Mouse (Mus musculus) midbrain, postnatal 0 days (tissue): Measurements from ENCODE around the gene Frat2. TPM values are rescaled to one million over a fixed set of nuclear protein-coding genes. Genes with fewer than 3 reads are reported as not detected.

Experiments used
- ATAC-seq: fragments of 200-750 bp; cut with Nextera tagmentation; 2 replicates; pipeline ENCODE4 v1.8.0; 2017; ENCODE audit warnings: moderate number of reproducible peaks, mild to moderate bottlenecking, moderate TSS enrichment, moderate library complexity; ENCODE audit not compliant: low FRiP score
- DNase-seq: peaks from one replicate; pipeline ENCODE4 v3.0.0-alpha.2; 2015; ENCODE audit warnings: low spot score
- H3K27ac ChIP-seq: fragments of 300-500 bp; sonication (generic); 2 replicates; pipeline ENCODE4 v1.5.1; 2014; ENCODE audit warnings: low read depth, mild to moderate bottlenecking, low read length, mixed read lengths
- H3K27me3 ChIP-seq: fragments of 300-500 bp; sonication (generic); 2 replicates; pipeline ENCODE4 v1.6.1; 2014; ENCODE audit warnings: low read length, control low read depth, mixed read lengths; ENCODE audit not compliant: insufficient read depth
- H3K36me3 ChIP-seq: fragments of 300-500 bp; sonication (generic); 2 replicates; pipeline ENCODE4 v1.6.1; 2014; ENCODE audit warnings: low read length, control low read depth, mixed read lengths; ENCODE audit not compliant: insufficient read depth
- H3K4me1 ChIP-seq: fragments of 300-500 bp; sonication (generic); 2 replicates; pipeline ENCODE4 v1.6.1; 2014; ENCODE audit warnings: mild to moderate bottlenecking, control low read depth, antibody characterized with exemption, low read length, mixed read lengths; ENCODE audit not compliant: insufficient read depth
- H3K4me2 ChIP-seq: fragments of 300-500 bp; sonication (generic); 2 replicates; pipeline ENCODE4 v1.6.1; 2014; ENCODE audit warnings: low read depth, mild to moderate bottlenecking, low read length, mixed read lengths; ENCODE audit not compliant: poor library complexity, severe bottlenecking
- H3K4me3 ChIP-seq: fragments of 300-500 bp; sonication (generic); 2 replicates; pipeline ENCODE4 v1.5.1; 2014; ENCODE audit warnings: low read depth, mild to moderate bottlenecking, low read length, moderate library complexity
- H3K9ac ChIP-seq: fragments of 300-500 bp; sonication (generic); replicated peaks from 2 replicates; pipeline ENCODE4 v1.6.1; 2014; ENCODE audit warnings: mild to moderate bottlenecking, low read length, moderate library complexity, mixed read lengths; ENCODE audit not compliant: poor library complexity, severe bottlenecking
- H3K9me3 ChIP-seq: fragments of 300-500 bp; sonication (generic); 2 replicates; pipeline ENCODE4 v1.6.1; 2016; ENCODE audit warnings: low read length, control low read depth
- CTCF ChIP-seq: IDR thresholded peaks from 2 replicates; pipeline ENCODE4 v1.5.1; 2016; ENCODE audit warnings: antibody characterized with exemption, mild to moderate bottlenecking
- WGBS: fragments of 180-500 bp; shearing (Covaris S2); extraction: QIAGEN DNeasy Blood & Tissue Kit; methylation state at CpG from one replicate; pipeline ENCODE4 v1.1.7; 2014; 5-methylcytosine and 5-hydroxymethylcytosine counted together
- polyA plus RNA-seq: library from polyadenylated mRNA; unstranded; fragments of >200 nt; fragmentation: Nextera tagmentation; extraction: Ambion mirVana; gene quantifications from 2 replicates; pipeline ENCODE4 v1.2.1, GENCODE M21; 2015
- total RNA-seq: library from RNA; depleted of rRNA; stranded (reverse); fragments of >200 nt; gene quantifications from 2 replicates; pipeline ENCODE4 v1.2.3, GENCODE M21; 2014

Gene Frat2
- total and polyA plus RNA-seq, 2 experiments from 2014 or later: 6.9 to 8.0 TPM

DNA sequence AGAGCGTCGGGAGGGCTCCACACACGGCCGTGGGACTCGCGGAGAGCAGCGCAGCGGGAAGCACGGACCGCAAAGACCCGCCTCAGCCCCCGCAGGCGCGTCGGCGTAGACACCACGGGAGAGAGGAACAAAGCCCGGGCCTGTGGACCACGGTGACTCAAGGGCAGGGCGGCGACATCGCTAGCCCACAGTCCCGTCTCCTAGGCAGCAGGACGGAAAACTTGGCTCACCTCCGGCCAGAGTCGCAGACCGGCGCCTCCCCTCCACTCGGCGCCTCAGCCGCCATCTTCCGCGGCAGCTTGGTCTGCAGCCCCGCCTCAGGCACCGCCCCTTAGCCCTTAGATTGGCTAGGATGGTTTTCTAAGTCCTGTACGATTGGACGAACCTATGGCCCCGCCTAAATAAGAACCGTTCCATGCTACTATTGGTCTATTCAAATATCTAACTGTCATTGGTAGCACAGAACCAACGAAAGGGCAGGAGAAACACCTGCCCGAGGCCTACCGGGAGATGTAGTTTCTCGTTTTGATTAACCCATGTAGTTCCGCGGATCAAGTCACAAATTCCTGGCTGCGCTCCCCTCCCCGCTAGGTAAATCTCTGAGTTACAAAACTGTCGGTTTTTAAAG, 46.1 kb downstream of the Frat2 start, which contains the start of gene Arhgap19:
Arhgap19 (minus strand) TSS at position 306 of the 628 bp plus-strand sequence.
- H3K4me1 ChIP-seq: no peaks in the 10 kb centered on the region
- H3K9ac ChIP-seq: peak within 1 kb of the TSS; percentile 57
- ATAC-seq (peak; percentile 100), DNase-seq (peak; percentile 98)
- H3K27ac ChIP-seq: no peak within 1 kb of the TSS
- peak within 1 kb of the TSS; percentile 80 for H3K4me3 ChIP-seq
- no peaks in the 10 kb centered on the region for H3K9me3 ChIP-seq
- under 1% methylated on average over 48 of the region's 48 CpGs for WGBS
- H3K4me2 ChIP-seq: peak within 1 kb of the TSS; percentile 79
- H3K36me3 ChIP-seq: no peaks in the 10 kb centered on the region
- no peak for TF ChIP-seq CTCF
- no peaks in the 10 kb centered on the region for H3K27me3 ChIP-seq

DNA sequence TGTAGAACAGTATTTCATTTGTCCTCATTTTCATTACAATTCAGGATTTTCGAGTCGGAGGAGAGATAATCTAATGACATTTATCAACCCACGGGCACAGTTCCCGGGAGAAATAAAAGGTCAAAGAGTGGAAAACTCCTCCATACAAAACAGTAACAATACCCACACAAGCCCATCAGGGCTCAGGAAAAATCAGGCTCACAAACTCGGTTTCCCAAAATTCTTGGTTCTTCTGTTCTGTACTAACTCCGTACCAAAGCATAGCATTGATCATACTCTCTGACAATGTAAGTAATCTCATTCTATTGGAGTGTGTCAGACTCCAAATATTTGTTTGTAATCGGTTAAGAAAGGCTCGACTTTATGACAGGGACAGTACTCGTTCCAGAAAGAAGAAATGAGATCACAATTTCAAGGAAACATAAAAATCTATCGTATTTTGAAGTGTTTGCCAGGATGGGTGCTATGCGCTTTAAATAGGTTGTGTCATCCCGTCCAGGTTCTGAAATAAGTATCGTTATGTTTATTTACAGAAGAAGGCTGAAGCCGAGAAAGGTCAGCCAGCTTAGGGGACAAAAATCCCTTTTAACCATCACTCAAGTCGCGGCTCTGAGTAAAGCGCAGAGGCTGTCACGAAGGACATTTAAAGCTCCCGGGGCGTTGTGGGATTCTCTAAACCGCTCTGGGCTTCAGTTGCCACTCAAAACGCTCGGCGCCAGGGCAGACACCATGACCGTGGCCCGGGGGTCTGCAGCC, 46.8 kb downstream of the Frat2 start:
- WGBS: 3% methylated on average over 26 of the region's 26 CpGs

DNA sequence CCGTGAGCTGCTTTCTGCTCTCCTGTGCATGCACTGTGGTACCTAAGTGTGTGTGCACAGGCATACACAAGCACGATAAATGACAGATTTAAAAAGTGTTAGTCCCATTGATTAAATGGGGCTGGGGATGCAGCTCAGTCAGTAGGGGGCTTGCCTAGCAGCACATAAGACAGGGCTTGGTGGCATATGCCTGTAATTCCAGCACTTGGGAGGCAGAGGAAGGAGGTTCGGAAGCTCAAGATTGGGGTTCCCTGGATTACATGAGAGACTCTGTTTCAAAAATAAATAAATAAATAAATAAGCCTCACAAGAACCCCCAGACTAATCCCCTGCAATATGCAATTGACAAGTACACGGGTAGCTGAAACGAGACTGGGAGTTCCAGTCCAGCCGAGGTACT, 47.5 kb downstream of the Frat2 start:
- 31% methylated on average over 6 of the region's 6 CpGs for WGBS
- no peak for DNase-seq

More for the DNA sequence above, 46.8 kb downstream of the Frat2 start:
- Histone ChIP-seq H3K9me3 (no peaks in the 10 kb centered on the region), H3K4me1 (no peaks in the 10 kb centered on the region), H3K27ac (no peak overlapping the region), H3K9ac (peak overlapping the region; percentile 57), H3K4me3 (peak overlapping the region; percentile 80), H3K27me3 (no peaks in the 10 kb centered on the region), H3K4me2 (peak overlapping the region; percentile 79), H3K36me3 (no peaks in the 10 kb centered on the region)
- no peak for TF ChIP-seq CTCF
- ATAC-seq (no peak), DNase-seq (no peak)

DNA sequence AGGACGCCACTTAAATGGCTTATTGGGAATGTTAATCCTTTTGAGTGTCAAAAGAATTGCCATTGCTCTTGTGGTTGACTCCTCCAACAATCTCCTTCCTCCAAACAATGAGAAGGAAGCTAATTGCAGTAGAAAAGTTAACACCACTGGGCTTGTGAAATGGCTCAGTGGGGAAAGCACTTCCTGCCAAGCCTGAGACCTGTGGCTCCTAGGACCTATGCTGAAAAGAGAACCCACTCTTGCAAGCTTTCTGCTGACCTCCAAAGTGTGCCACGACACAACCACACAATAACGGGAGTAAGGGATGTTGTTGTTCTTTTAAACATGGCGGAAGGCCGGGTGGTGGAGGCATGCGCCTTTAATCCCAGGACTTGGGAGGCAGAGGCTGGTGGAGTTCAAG, 50.4 kb downstream of the Frat2 start:
- WGBS: 87% methylated on average over 6 of the region's 6 CpGs
- no peak for DNase-seq
- no peak overlapping the region for H3K27ac ChIP-seq
- no peaks in the 10 kb centered on the region for H3K4me1 ChIP-seq
- H3K27me3 ChIP-seq: no peaks in the 10 kb centered on the region
- H3K9me3 ChIP-seq: no peaks in the 10 kb centered on the region
- H3K4me3 ChIP-seq: no peak overlapping the region
- H3K36me3 ChIP-seq: no peaks in the 10 kb centered on the region
- no peak overlapping the region for H3K9ac ChIP-seq
- no peak for TF ChIP-seq CTCF
- no peak overlapping the region for H3K4me2 ChIP-seq
- ATAC-seq: no peak

More for the DNA sequence above, 47.5 kb downstream of the Frat2 start:
- Histone ChIP-seq H3K4me3 (no peak overlapping the region; the same call in 1 of the 2 replicates), H3K9me3 (no peaks in the 10 kb centered on the region), H3K27me3 (no peaks in the 10 kb centered on the region), H3K4me2 (0 out of 2 replicates have a peak overlapping the region, but pooled peaks have one; percentile 79), H3K27ac (no peak overlapping the region), H3K36me3 (no peaks in the 10 kb centered on the region), H3K9ac (no peak overlapping the region), H3K4me1 (no peaks in the 10 kb centered on the region)
- ATAC-seq: no peak
- no peak for TF ChIP-seq CTCF

DNA sequence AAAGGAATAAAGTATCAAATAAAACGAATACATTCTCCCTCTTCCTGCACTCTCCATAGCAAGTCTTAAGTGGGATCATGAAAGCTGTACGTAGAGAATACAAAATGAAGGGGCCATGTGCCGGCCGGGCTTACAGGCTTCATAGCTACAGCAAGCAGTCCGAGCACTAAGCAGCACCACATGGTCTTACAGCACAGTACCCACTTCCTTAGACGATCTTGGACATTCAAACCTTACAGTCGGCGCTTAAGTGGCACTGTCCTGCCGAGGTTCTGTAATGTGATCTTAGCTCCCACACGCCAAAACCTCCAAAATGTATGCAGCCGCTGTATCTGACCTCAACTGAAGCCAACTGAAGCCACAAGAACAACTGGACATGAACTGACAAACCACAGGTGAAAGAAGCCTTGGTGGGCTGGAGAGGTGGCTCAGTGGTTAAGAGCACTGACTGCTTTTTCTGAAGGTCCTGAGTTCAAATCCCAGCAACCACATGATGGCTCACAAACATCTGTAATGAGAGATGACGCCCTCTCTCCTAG, 51.1 kb downstream of the Frat2 start:
- 84% methylated on average over 12 of the region's 12 CpGs for WGBS

More for the DNA sequence above, 51.1 kb downstream of the Frat2 start:
- Histone ChIP-seq H3K9ac (no peak overlapping the region), H3K9me3 (no peaks in the 10 kb centered on the region), H3K4me3 (no peak overlapping the region), H3K4me1 (no peaks in the 10 kb centered on the region), H3K4me2 (no peak overlapping the region), H3K27me3 (no peaks in the 10 kb centered on the region), H3K36me3 (no peaks in the 10 kb centered on the region), H3K27ac (no peak overlapping the region)
- TF ChIP-seq CTCF: no peak
- ATAC-seq (no peak), DNase-seq (no peak)
